Mouse (Mus musculus) forebrain, embryonic 13.5 days (tissue): ENCODE measurements around the gene Usf2. TPM values are rescaled to one million over a fixed set of nuclear protein-coding genes. Genes with fewer than 3 reads are reported as not detected.

Experiments used
- ATAC-seq: fragments of 200-750 bp; cut with Nextera tagmentation; 2 replicates; pipeline ENCODE4 v1.8.0; 2017
- H3K27ac ChIP-seq: fragments of 300-500 bp; sonication (generic); 2 replicates; pipeline ENCODE4 v1.5.1; 2015; ENCODE audit warnings: inconsistent platforms, mild to moderate bottlenecking, moderate library complexity
- H3K27me3 ChIP-seq: fragments of 300-500 bp; sonication (generic); 2 replicates; pipeline ENCODE4 v1.6.1; 2015; ENCODE audit warnings: mild to moderate bottlenecking, inconsistent platforms
- H3K36me3 ChIP-seq: fragments of 300-500 bp; sonication (generic); 2 replicates; pipeline ENCODE4 v1.6.1; 2015; ENCODE audit warnings: mild to moderate bottlenecking, inconsistent platforms; ENCODE audit not compliant: poor library complexity, severe bottlenecking
- H3K4me1 ChIP-seq: fragments of 300-500 bp; sonication (generic); 2 replicates; pipeline ENCODE4 v1.6.1; 2015; ENCODE audit warnings: inconsistent platforms
- H3K4me2 ChIP-seq: fragments of 300-500 bp; sonication (generic); 2 replicates; pipeline ENCODE4 v1.6.1; 2015; ENCODE audit warnings: inconsistent platforms, mild to moderate bottlenecking, moderate library complexity
- H3K4me3 ChIP-seq: fragments of 300-500 bp; sonication (generic); 2 replicates; pipeline ENCODE4 v1.5.1; 2015; ENCODE audit warnings: mild to moderate bottlenecking, inconsistent platforms
- H3K9ac ChIP-seq: fragments of 300-500 bp; sonication (generic); 2 replicates; pipeline ENCODE4 v1.6.1; 2015; ENCODE audit warnings: mild to moderate bottlenecking, inconsistent platforms
- H3K9me3 ChIP-seq: fragments of 300-500 bp; sonication (generic); replicated peaks from 2 replicates; pipeline ENCODE4 v1.6.1; 2016; ENCODE audit warnings: inconsistent platforms
- WGBS: fragments of 180-500 bp; shearing (Covaris S2); methylation state at CpG from one replicate; pipeline ENCODE4 v1.1.7; 2015; 5-methylcytosine and 5-hydroxymethylcytosine counted together
- polyA plus RNA-seq: library from polyadenylated mRNA; unstranded; fragments of >200 nt; fragmentation: Nextera tagmentation; extraction: Ambion mirVana; gene quantifications from 2 replicates; pipeline ENCODE4 v1.2.1, GENCODE M21; 2015

The Usf2 gene
- polyA plus RNA-seq, 1 experiment from 2014 or later = 24.4 TPM

GRCm38 (mm10) chr7:30908277-30908991 is 48.2 kb downstream of the Usf2 start:
- peaks cover 10% of the 10 kb centered on the region for H3K4me1 ChIP-seq
- H3K4me2 ChIP-seq = peak overlapping the region; percentile 61
- H3K36me3 ChIP-seq = no peaks in the 10 kb centered on the region
- peak; percentile 36; the same call in 1 of the 2 replicates for ATAC-seq
- peak overlapping the region; percentile 27 for H3K4me3 ChIP-seq
- H3K9me3 ChIP-seq = no peaks in the 10 kb centered on the region
- 0 out of 2 replicates have a peak, but pooled peaks cover 8% of the 10 kb centered on the region for H3K27me3 ChIP-seq
- H3K27ac ChIP-seq = no peak overlapping the region
- no peak overlapping the region for H3K9ac ChIP-seq
- 2% methylated on average over 20 of the region's 26 CpGs for WGBS

DNA sequence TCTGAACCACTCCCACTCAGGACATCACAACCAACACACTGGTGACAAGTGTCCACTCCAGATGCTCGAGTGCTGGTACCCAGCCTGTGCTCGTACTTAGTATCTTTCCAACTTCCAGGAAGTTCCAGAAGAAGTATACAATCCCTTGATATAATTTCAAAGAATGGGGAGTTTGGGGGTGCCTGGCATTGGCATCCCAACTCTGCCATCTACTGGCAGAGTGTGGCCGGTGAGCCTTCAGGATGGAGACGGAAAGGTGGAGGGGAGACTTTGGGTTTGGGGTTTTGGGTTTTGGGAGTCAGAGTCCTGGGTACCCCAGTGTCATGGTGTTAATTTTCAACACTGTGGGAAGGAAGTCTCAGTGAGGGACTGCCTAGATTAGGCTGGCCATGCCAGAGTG is 52.6 kb downstream of the Usf2 start:
- H3K36me3 ChIP-seq = no peaks in the 10 kb centered on the region
- H3K4me3 ChIP-seq = no peak overlapping the region
- no peak overlapping the region for H3K4me2 ChIP-seq
- 0 out of 2 replicates have a peak, but pooled peaks cover 8% of the 10 kb centered on the region for H3K27me3 ChIP-seq
- no peak overlapping the region for H3K27ac ChIP-seq
- peaks cover 10% of the 10 kb centered on the region for H3K4me1 ChIP-seq
- no peaks in the 10 kb centered on the region for H3K9me3 ChIP-seq
- 60% methylated on average over 4 of the region's 4 CpGs for WGBS
- H3K9ac ChIP-seq = no peak overlapping the region
- no peak for ATAC-seq

Other genes with a start within 250 kb of the Usf2 start
- gene Atp4a, start 244.6 kb downstream of the Usf2 start, polyA plus RNA-seq = 0.79 and 1.4 TPM in 2 replicates
- gene Tmem147, start 227.3 kb downstream of the Usf2 start, polyA plus RNA-seq = 182 and 188 TPM in 2 replicates
- 0.93 and 1.0 TPM in 2 replicates for gene Gapdhs, start 213.1 kb downstream of the Usf2 start, polyA plus RNA-seq
- gene Sbsn, start 205.3 kb downstream of the Usf2 start, polyA plus RNA-seq = 1.5 and 1.9 TPM in 2 replicates
- 0.68 TPM in 1 of 2 replicates, not detected in the other for gene Dmkn, start 193.0 kb downstream of the Usf2 start, polyA plus RNA-seq
- gene Krtdap, start 168.9 kb downstream of the Usf2 start, polyA plus RNA-seq = not detected in 2 replicates
- 0.09 TPM in 1 of 2 replicates, not detected in the other for gene Ffar2, start 133.0 kb downstream of the Usf2 start, polyA plus RNA-seq
- gene Ffar3, start 100.6 kb downstream of the Usf2 start, polyA plus RNA-seq = not detected in 2 replicates
- gene Ffar1, start 95.2 kb downstream of the Usf2 start, polyA plus RNA-seq = not detected in 2 replicates
- gene Cd22, start 76.5 kb downstream of the Usf2 start, polyA plus RNA-seq = not detected in 2 replicates
- gene Mag, start 41.9 kb downstream of the Usf2 start, polyA plus RNA-seq = 0.58 and 0.64 TPM in 2 replicates
- gene Hamp2, start 32.1 kb downstream of the Usf2 start, polyA plus RNA-seq = not detected in 2 replicates
- gene Hamp, start 12.8 kb downstream of the Usf2 start, polyA plus RNA-seq = not detected in 2 replicates
- gene Lsr, start 16.7 kb upstream of the Usf2 start, polyA plus RNA-seq = 17.8 and 22.2 TPM in 2 replicates
- 0.58 and 0.74 TPM in 2 replicates for gene Fam187b, start 17.0 kb upstream of the Usf2 start, polyA plus RNA-seq
- gene Fxyd5, start 85.7 kb upstream of the Usf2 start, polyA plus RNA-seq = 11.5 and 12.2 TPM in 2 replicates
- gene Fxyd7, start 94.7 kb upstream of the Usf2 start, polyA plus RNA-seq = 19.8 and 33.0 TPM in 2 replicates
- gene Fxyd1, start 100.4 kb upstream of the Usf2 start, polyA plus RNA-seq = 2.5 and 3.9 TPM in 2 replicates
- 0.19 and 0.26 TPM in 2 replicates for gene Lgi4, start 102.5 kb upstream of the Usf2 start, polyA plus RNA-seq
- 0.08 TPM in 1 of 2 replicates, not detected in the other for gene Fxyd3, start 119.9 kb upstream of the Usf2 start, polyA plus RNA-seq
- gene Hpn, start 158.5 kb upstream of the Usf2 start, polyA plus RNA-seq = not detected in 2 replicates
- gene Scn1b, start 170.2 kb upstream of the Usf2 start, polyA plus RNA-seq = 1.1 and 1.3 TPM in 2 replicates
- 171 and 189 TPM in 2 replicates for gene Gramd1a, start 199.1 kb upstream of the Usf2 start, polyA plus RNA-seq